Mouse (Mus musculus) skeletal muscle tissue, postnatal 0 days (tissue): ENCODE results near the gene H2-M10.3. TPM values are rescaled to one million over a fixed set of nuclear protein-coding genes. Genes with fewer than 3 reads are reported as not detected.

ENCODE experiments used
- polyA plus RNA-seq: library from polyadenylated mRNA; unstranded; fragments of >200 nt; fragmentation: Nextera tagmentation; extraction: Ambion mirVana; gene quantifications from 2 replicates; pipeline ENCODE4 v1.2.1, GENCODE M21; 2015

H2-M10.3 gene
- not detected in 2 replicates for polyA plus RNA-seq

DNA sequence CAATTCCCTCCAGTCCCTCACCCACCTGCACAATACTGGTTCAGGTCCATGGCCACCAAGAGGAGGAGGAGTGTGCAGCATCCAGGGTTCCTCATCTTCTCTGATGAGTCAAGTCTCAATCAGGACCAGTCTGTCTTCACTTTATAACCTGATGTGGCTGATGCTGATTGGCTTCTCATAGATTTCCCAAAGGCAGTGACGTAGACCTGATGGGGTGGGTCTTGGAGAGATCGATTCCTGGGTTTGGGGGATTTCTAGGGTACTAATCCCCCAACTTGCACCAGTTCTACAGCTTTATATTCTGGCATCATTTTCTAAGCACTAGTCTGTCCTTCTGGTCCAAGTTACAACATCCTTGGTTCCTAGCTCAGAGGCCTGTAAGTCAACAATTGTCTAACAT is at the start of gene H2-M10.3:
TSS of gene H2-M10.3 (minus strand) at position 101 of the 400 bp plus-strand sequence.

DNA sequence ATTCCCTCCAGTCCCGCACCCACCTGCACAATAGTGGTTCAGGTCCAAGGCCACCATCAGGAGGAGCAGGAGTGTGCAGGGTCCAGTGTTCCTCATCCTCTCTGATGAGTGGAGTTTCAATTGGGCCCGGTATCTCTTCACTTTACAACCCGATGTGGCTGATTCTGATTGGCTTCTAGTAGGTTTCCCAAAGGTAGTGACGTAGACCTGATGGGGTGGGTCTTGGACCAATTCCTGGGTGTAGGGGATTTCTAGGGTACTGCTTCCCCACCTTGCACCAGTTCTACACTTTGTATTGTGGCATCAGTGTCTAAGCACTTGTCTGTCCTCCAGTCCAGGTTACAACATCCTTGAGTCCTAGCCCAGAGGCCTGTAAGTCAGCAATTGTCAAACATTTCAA is 42.2 kb downstream of the H2-M10.3 start, which contains the start of gene H2-M10.1:
TSS of gene H2-M10.1 (minus strand) at position 101 of the 400 bp plus-strand sequence.

Other genes with a start within 250 kb of the H2-M10.3 start
- not detected in 2 replicates for gene Gm19684, start 246.7 kb downstream of the H2-M10.3 start, polyA plus RNA-seq
- gene Gm7030, start 239.0 kb downstream of the H2-M10.3 start, polyA plus RNA-seq = not detected in 2 replicates
- not detected in 2 replicates for gene Gm8909, start 199.9 kb downstream of the H2-M10.3 start, polyA plus RNA-seq
- gene H2-T3, start 178.1 kb downstream of the H2-M10.3 start, polyA plus RNA-seq = not detected in 2 replicates
- gene Rpp21, start 110.3 kb downstream of the H2-M10.3 start, polyA plus RNA-seq = 61.5 and 64.7 TPM in 2 replicates
- 4.5 and 4.9 TPM in 2 replicates for gene Trim39, start 96.2 kb downstream of the H2-M10.3 start, polyA plus RNA-seq
- not detected in 2 replicates for gene H2-M10.2, start 81.9 kb downstream of the H2-M10.3 start, polyA plus RNA-seq
- not detected in 2 replicates for gene H2-M10.1, start 42.3 kb downstream of the H2-M10.3 start, polyA plus RNA-seq
- not detected in 2 replicates for gene H2-M10.4, start 93.9 kb upstream of the H2-M10.3 start, polyA plus RNA-seq
- not detected in 2 replicates for gene H2-M11, start 178.7 kb upstream of the H2-M10.3 start, polyA plus RNA-seq